Mouse (Mus musculus): ENCODE data around the gene Tdrd7. TPM values are rescaled to one million over a fixed set of nuclear protein-coding genes. Genes with fewer than 3 reads are reported as not detected.

Gene Tdrd7
- polyA plus RNA-seq, 1 experiment from 2014 or later = 21.5 TPM

GRCm38 (mm10) chr4:45970048-45970560 lies 5.0 kb downstream of the Tdrd7 start:
- no peaks in the 10 kb centered on the region for H3K36me3 ChIP-seq (ENCODE audit: control insufficient read depth, insufficient read depth, low read length)
- no peaks in the 10 kb centered on the region for H3K9me3 ChIP-seq (ENCODE audit: control insufficient read depth, low read length)
- no peak overlapping the region for H3K9ac ChIP-seq (ENCODE audit: low read length)
- H3K27ac ChIP-seq (ENCODE audit: low read length) = no peak overlapping the region
- WGBS = 52% methylated on average over 7 of the region's 7 CpGs
- peaks cover 18% of the 10 kb centered on the region for H3K4me1 ChIP-seq (replicated peaks; ENCODE audit: control insufficient read depth, insufficient read depth, low read length)
- H3K4me2 ChIP-seq (ENCODE audit: low read depth, low read length) = no peak overlapping the region
- H3K27me3 ChIP-seq (ENCODE audit: control insufficient read depth, insufficient read depth, low read depth, low read length) = no peaks in the 10 kb centered on the region
- ATAC-seq (ENCODE audit: low read depth) = no peak
- no peak overlapping the region for H3K4me3 ChIP-seq (ENCODE audit: low read length)

GRCm38 (mm10) chr4:45971806-45972447 lies 6.8 kb downstream of the Tdrd7 start:
- Histone ChIP-seq H3K4me3 (ENCODE audit: low read length) (peak overlapping the region; percentile 80), H3K27ac (ENCODE audit: low read length) (peak overlapping the region; percentile 51), H3K9me3 (ENCODE audit: control insufficient read depth, low read length) (no peaks in the 10 kb centered on the region), H3K4me1 (replicated peaks; ENCODE audit: control insufficient read depth, insufficient read depth, low read length) (peaks cover 9% of the 10 kb centered on the region), H3K36me3 (ENCODE audit: control insufficient read depth, insufficient read depth, low read length) (no peaks in the 10 kb centered on the region), H3K4me2 (ENCODE audit: low read depth, low read length) (peak overlapping the region; percentile 87), H3K27me3 (ENCODE audit: control insufficient read depth, insufficient read depth, low read depth, low read length) (no peaks in the 10 kb centered on the region), H3K9ac (ENCODE audit: low read length) (peak overlapping the region; percentile 81)
- peak; percentile 100 for ATAC-seq (ENCODE audit: low read depth)
- WGBS = 2% methylated on average over 46 of the region's 51 CpGs

DNA sequence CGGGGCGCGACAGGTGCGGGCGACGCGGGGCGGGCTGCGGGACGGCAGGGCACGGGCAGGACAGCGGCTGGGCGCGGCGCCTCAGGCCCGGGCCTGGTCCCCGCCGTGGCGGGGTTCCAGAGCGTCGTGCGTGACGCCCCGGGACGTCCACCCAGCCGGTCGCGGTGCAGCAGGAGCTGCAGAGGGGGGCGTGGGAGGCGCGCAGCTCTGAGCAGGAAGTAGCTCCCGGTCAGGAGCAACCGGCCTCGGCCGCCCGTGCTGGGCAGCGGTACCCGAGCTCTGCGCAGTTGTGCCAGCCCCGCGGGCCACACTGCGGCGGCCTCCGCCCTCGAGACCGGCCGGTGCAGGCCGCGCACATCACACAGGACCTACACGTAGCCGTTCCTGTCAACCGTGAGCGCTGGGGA lies 7.3 kb downstream of the Tdrd7 start:
- H3K36me3 ChIP-seq (ENCODE audit: control insufficient read depth, insufficient read depth, low read length) = no peaks in the 10 kb centered on the region
- no peaks in the 10 kb centered on the region for H3K9me3 ChIP-seq (ENCODE audit: control insufficient read depth, low read length)
- WGBS = 0% methylated on average over 47 of the region's 53 CpGs
- peak overlapping the region; percentile 87 for H3K4me2 ChIP-seq (ENCODE audit: low read depth, low read length)
- H3K27ac ChIP-seq (ENCODE audit: low read length) = peak overlapping the region; percentile 51
- H3K4me3 ChIP-seq (ENCODE audit: low read length) = peak overlapping the region; percentile 80
- peaks cover 7% of the 10 kb centered on the region for H3K4me1 ChIP-seq (replicated peaks; ENCODE audit: control insufficient read depth, insufficient read depth, low read length)
- ATAC-seq (ENCODE audit: low read depth) = peak; percentile 81
- H3K9ac ChIP-seq (ENCODE audit: low read length) = peak overlapping the region; percentile 81
- H3K27me3 ChIP-seq (ENCODE audit: control insufficient read depth, insufficient read depth, low read depth, low read length) = no peaks in the 10 kb centered on the region

DNA sequence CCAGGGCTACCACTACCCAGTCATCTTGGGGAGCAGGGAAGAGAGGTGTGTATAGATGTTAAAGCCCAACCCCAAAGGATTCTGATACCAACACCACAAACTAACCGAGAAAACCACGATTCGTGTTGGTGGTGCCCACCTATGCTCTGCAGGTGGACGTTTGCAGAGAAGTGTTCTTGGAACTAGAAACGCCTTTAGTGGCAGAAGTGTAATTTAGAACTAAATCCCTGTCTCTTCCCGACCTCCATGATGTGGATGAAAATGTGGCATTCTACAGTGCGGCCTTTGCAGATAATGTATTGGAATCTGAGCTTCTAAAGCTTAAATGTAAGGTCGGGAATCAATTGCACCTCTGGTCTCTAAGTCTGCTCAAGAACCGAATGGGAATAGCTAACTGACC lies 7.8 kb downstream of the Tdrd7 start:
- WGBS = 31% methylated on average over 9 of the region's 9 CpGs
- peak overlapping the region; percentile 87 for H3K4me2 ChIP-seq (ENCODE audit: low read depth, low read length)
- ATAC-seq (ENCODE audit: low read depth) = no peak
- no peaks in the 10 kb centered on the region for H3K9me3 ChIP-seq (ENCODE audit: control insufficient read depth, low read length)
- peaks cover 7% of the 10 kb centered on the region for H3K4me1 ChIP-seq (replicated peaks; ENCODE audit: control insufficient read depth, insufficient read depth, low read length)
- H3K4me3 ChIP-seq (ENCODE audit: low read length) = peak overlapping the region; percentile 80
- H3K36me3 ChIP-seq (ENCODE audit: control insufficient read depth, insufficient read depth, low read length) = no peaks in the 10 kb centered on the region
- no peak overlapping the region for H3K27ac ChIP-seq (ENCODE audit: low read length)
- H3K9ac ChIP-seq (ENCODE audit: low read length) = peak overlapping the region; percentile 81
- no peaks in the 10 kb centered on the region for H3K27me3 ChIP-seq (ENCODE audit: control insufficient read depth, insufficient read depth, low read depth, low read length)

GRCm38 (mm10) chr4:45976931-45977667 lies 12.0 kb downstream of the Tdrd7 start:
- Histone ChIP-seq H3K4me3 (ENCODE audit: low read length) (no peak overlapping the region), H3K36me3 (ENCODE audit: control insufficient read depth, insufficient read depth, low read length) (no peaks in the 10 kb centered on the region), H3K4me1 (replicated peaks; ENCODE audit: control insufficient read depth, insufficient read depth, low read length) (peaks cover 7% of the 10 kb centered on the region), H3K9me3 (ENCODE audit: control insufficient read depth, low read length) (no peaks in the 10 kb centered on the region), H3K27me3 (ENCODE audit: control insufficient read depth, insufficient read depth, low read depth, low read length) (no peaks in the 10 kb centered on the region), H3K27ac (ENCODE audit: low read length) (no peak overlapping the region), H3K9ac (ENCODE audit: low read length) (no peak overlapping the region), H3K4me2 (ENCODE audit: low read depth, low read length) (no peak overlapping the region)
- no peak for ATAC-seq (ENCODE audit: low read depth)
- WGBS = 78% methylated on average over 6 of the region's 6 CpGs

DNA sequence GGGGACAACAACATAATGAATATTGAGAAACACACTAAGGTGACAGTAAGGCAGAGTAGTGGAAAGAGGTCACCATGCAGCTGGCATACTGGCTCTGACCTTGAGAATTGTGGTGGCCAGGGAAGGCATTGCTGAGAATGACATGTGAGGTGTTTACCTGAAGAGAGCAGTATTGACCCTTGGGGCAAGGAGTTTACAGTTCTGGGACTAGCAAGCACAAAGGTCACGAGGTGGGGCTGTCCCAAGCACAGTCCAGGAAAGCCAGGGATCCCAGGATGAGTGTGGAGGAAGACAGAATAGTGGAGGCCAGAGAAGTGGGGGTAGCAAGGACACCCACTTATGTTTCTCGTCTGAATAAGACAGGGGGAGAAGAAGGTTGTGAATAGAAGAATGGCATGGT lies 14.8 kb downstream of the Tdrd7 start:
- Histone ChIP-seq H3K36me3 (ENCODE audit: control insufficient read depth, insufficient read depth, low read length) (no peaks in the 10 kb centered on the region), H3K4me3 (ENCODE audit: low read length) (no peak overlapping the region), H3K9ac (ENCODE audit: low read length) (no peak overlapping the region), H3K27ac (ENCODE audit: low read length) (no peak overlapping the region), H3K4me2 (ENCODE audit: low read depth, low read length) (no peak overlapping the region), H3K9me3 (ENCODE audit: control insufficient read depth, low read length) (no peaks in the 10 kb centered on the region), H3K27me3 (ENCODE audit: control insufficient read depth, insufficient read depth, low read depth, low read length) (no peaks in the 10 kb centered on the region), H3K4me1 (replicated peaks; ENCODE audit: control insufficient read depth, insufficient read depth, low read length) (no peaks in the 10 kb centered on the region)
- ATAC-seq (ENCODE audit: low read depth) = no peak
- WGBS = 26% methylated on average over 2 of the region's 2 CpGs

DNA sequence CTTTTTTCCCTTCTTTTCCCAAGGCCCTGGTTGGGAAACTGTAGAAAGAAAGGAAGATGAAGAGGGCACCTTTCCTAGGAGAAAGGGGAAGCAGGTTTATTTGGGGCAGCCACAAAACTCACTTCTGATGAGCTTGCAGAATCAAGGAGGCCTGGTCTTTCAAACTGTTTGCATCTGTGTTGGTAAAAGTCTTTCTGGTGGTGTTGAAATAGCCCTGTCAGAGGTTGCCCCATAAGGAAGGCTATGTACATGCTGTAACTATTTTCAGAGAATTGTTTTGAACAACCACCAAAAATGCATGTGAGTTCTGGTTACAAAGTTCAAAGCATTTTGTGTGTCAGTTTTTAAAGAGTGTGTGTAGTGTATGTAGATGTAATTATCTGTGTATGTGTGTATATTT lies 15.9 kb downstream of the Tdrd7 start:
- Histone ChIP-seq H3K9ac (ENCODE audit: low read length) (no peak overlapping the region), H3K36me3 (ENCODE audit: control insufficient read depth, insufficient read depth, low read length) (no peaks in the 10 kb centered on the region), H3K9me3 (ENCODE audit: control insufficient read depth, low read length) (no peaks in the 10 kb centered on the region), H3K27ac (ENCODE audit: low read length) (no peak overlapping the region), H3K4me2 (ENCODE audit: low read depth, low read length) (no peak overlapping the region), H3K4me3 (ENCODE audit: low read length) (no peak overlapping the region), H3K27me3 (ENCODE audit: control insufficient read depth, insufficient read depth, low read depth, low read length) (no peaks in the 10 kb centered on the region), H3K4me1 (replicated peaks; ENCODE audit: control insufficient read depth, insufficient read depth, low read length) (no peaks in the 10 kb centered on the region)
- no peak for ATAC-seq (ENCODE audit: low read depth)

- Histone ChIP-seq H3K4me1 (replicated peaks; ENCODE audit: control insufficient read depth, insufficient read depth, low read length) (peaks cover 5% of the 10 kb centered on the region; the same call in 1 of the 2 replicates), H3K27me3 (ENCODE audit: control insufficient read depth, insufficient read depth, low read depth, low read length) (no peaks in the 10 kb centered on the region), H3K27ac (ENCODE audit: low read length) (peak overlapping the region; percentile 31), H3K36me3 (ENCODE audit: control insufficient read depth, insufficient read depth, low read length) (no peaks in the 10 kb centered on the region; the same call in 1 of the 2 replicates), H3K9ac (ENCODE audit: low read length) (no peak overlapping the region), H3K4me2 (ENCODE audit: low read depth, low read length) (no peak overlapping the region), H3K9me3 (ENCODE audit: control insufficient read depth, low read length) (no peaks in the 10 kb centered on the region), H3K4me3 (ENCODE audit: low read length) (no peak overlapping the region)
- no peak for ATAC-seq (ENCODE audit: low read depth)
- WGBS = 22% methylated on average over 6 of the region's 6 CpGs
Measured at GRCm38 (mm10) chr4:45990427-45991135, 25.4 kb downstream of the Tdrd7 start.

DNA sequence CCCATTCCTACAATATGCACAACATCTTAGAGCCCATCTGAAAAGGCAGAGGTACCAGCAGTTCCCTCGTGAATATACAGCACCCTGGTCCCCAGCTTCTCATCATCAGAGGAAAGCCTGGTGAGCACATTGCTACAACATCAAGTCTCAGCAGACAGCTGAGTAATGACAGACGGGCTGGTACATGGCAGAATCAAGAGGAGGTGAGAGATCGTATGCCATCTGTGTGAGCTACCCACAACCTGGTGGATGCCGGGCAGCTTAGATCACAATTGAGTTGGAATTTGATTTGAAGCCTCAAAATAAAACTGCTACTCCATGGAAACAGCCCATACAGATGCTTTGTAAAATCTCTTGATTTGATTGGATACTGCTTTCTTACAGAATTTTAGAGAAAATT lies 33.4 kb downstream of the Tdrd7 start:
- H3K4me2 ChIP-seq (ENCODE audit: low read depth, low read length) = no peak overlapping the region
- no peaks in the 10 kb centered on the region for H3K27me3 ChIP-seq (ENCODE audit: control insufficient read depth, insufficient read depth, low read depth, low read length)
- no peaks in the 10 kb centered on the region for H3K9me3 ChIP-seq (ENCODE audit: control insufficient read depth, low read length)
- no peak for ATAC-seq (ENCODE audit: low read depth)
- H3K9ac ChIP-seq (ENCODE audit: low read length) = no peak overlapping the region
- no peaks in the 10 kb centered on the region for H3K4me1 ChIP-seq (replicated peaks; ENCODE audit: control insufficient read depth, insufficient read depth, low read length)
- WGBS = 83% methylated on average over 4 of the region's 4 CpGs
- H3K27ac ChIP-seq (ENCODE audit: low read length) = no peak overlapping the region
- H3K36me3 ChIP-seq (ENCODE audit: control insufficient read depth, insufficient read depth, low read length) = no peaks in the 10 kb centered on the region
- H3K4me3 ChIP-seq (ENCODE audit: low read length) = no peak overlapping the region

All from lung, embryonic 16.5 days (tissue).